Mouse (Mus musculus): ENCODE measurements around the gene Kmt2e.

DNA sequence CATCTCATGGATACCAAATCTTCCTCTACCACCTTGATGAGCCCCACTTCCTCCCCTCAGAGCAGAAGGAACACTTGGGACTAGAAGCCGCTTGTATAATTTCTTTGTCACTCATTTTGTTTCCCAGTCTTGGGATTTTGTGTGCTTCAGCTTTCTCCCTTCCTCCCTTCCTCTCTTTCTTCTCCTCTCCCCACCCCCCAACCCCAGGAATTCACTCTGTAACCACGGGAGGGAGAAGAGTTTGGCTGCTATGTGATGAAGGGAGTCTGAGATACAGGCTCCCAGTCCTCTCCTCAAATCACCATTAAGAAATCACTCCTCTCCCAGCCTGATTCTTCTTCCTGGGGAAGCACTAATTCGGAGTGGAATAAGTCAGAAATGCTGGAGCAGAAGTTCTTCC, 46.1 kb upstream of the Kmt2e start:
- no peak for TF ChIP-seq E2F4 (IDR thresholded peaks at IDR 0.05; ENCODE audit: insufficient replicate concordance, low read depth, low read length)
- TF ChIP-seq HCFC1 (IDR thresholded peaks at IDR 0.05; ENCODE audit: low read depth, low read length), result no peak
- TF ChIP-seq BHLHE40 (IDR thresholded peaks at IDR 0.05; ENCODE audit: low read depth, low read length), result no peak
- no peak for TF ChIP-seq CTCF (conservative IDR thresholded peaks at IDR 0.05 in 1 of 2, IDR thresholded peaks at IDR 0.05 in 1 of 2; ENCODE audit: low read depth in 2 of 2, low read length in 2 of 2)
- no peak for TF ChIP-seq CHD2 (IDR thresholded peaks at IDR 0.05; ENCODE audit: low read length)
- no peak for TF ChIP-seq POLR2A (IDR thresholded peaks at IDR 0.05; ENCODE audit: low read depth, low read length)
- no peak for TF ChIP-seq MAX (IDR thresholded peaks at IDR 0.05; ENCODE audit: low read length)
- TF ChIP-seq IRF4 (IDR thresholded peaks at IDR 0.05; ENCODE audit: low read depth, low read length), result no peak
- TF ChIP-seq TCF12 (IDR thresholded peaks at IDR 0.05; ENCODE audit: low read depth, low read length), result no peak
- no peak for TF ChIP-seq EP300 (IDR thresholded peaks at IDR 0.05; ENCODE audit: low read length)

Data from CH12.LX (cell line).